Mouse (Mus musculus) cerebral cortex, adult 2 months (tissue): Measurements from ENCODE around the gene F13b.

Source experiments
- WGBS: fragments of 180-500 bp; shearing (Covaris S2); methylation state at CpG from one replicate; pipeline ENCODE4 v1.1.7; 2018; 5-methylcytosine and 5-hydroxymethylcytosine counted together

Gene F13b

DNA sequence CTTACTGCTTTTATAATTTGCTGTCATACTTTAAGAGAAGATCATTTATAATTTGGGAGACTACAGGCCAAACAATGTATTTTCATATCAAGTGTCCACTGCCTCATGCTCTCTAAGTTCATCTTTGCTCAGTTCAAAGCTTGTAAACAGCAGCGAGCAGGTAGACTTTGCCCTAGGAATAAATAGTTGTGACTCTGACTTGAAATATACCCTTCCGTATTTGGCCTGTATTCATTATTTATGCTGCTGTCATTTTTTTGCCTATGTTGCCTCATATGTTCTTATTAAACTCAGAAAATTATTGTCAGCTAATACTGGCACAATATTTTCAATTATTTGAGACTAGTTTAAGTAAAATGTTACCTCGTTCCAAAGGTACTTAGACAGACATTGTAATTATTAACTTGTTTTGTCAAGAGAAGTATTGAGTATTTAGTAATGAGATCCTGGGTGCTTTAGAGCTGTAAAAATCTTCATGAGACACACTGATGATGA is at the start of gene F13b:
Gene F13b (plus strand): TSS at position 445 of the 495 bp plus-strand sequence.
- WGBS: 88% methylated on average over 3 of the region's 3 CpGs

DNA sequence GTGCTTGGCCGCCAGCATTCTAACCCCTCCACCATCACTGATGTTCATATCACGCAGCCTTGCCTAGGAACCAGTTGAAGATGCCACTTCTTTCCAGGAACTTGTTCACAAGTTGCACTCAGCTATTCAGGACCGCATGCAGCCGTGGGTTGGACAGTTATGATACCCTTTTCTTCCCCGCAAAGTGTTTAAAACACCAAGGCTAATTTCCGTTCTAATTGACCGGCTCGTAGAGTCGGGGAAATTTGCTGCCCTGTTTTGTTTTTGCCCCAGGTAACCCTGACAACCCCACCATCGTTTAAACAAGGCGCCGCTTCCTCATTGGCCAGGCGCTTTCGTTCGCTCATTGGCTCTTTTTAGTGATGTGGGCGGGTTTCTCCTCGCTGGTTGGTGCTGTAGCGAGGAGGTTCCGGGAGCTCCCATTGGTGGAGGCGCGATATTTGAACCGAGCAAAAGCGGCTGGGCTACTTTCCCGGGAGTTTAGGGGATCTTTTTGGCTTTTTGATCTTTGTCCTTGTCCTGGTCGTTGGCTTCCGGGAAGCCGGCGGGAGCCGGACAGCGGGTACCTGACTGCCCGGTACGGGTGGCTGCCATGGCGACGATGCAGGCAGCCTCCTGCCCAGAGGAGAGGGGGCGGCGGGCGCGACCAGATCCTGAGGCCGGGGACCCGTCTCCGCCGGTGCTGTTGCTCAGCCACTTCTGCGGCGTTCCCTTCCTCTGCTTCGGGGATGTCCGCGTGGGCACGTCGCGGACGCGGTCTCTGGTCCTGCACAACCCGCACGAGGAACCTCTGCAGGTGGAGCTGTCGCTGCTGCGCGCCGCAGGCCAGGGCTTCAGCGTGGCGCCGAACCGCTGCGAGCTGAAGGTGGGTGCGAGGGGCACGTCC is 46.9 kb upstream of the F13b start, which contains the start of gene Aspm:
Gene Aspm (plus strand): TSS at position 433 of the 886 bp plus-strand sequence.
- WGBS: under 1% methylated on average over 65 of the region's 65 CpGs

DNA sequence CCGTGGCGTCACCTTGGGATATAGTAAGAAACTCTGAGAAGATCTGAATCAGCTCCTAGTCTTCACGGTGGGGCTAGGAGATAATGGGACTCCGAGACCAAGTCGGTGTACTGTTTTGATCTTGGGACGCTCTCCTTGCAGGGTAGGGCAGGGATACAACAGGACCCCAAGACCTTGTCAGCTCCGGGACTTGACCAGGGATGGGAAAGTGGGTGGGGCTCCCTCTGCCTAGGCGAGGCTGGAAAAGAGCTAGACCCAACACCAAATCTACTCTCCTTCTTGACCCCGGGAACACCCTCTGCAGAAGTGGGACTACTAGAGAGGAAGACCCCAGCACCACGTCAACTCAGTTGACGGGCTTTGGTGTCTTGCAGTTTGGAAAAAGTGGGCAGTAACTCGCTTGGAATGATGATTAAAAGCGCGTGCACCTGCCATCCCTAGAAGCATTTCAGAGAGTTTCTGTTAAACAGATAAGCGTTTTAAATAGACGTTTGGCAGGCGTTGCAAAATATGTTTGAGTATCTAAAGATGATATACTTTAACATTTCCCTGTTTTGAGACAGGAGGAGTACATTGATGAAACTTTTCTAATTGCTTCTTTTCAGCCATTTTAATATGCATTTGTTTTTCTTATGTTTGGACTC is 46.2 kb upstream of the F13b start:
- 2% methylated on average over 17 of the region's 17 CpGs for WGBS

DNA sequence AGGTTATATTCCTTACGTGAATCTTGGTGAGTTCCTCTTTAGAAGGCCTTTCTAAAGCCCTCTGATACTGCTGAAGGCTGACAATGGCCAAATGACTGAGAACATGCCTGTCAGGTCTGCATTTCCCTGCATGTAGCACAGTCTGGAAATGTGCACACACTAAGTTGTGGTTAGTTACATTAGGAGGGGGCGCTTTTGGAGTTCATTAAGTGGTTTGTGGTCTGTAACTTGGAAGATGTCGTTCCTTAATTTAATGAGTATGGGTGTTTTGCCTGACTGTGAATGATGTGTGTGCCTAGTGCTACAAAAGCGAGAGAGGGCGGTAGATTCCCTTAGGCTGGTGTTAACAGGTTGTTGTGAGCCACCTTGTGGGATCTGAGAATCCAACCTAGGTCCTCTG is 40.7 kb upstream of the F13b start:
- 77% methylated on average over 5 of the region's 5 CpGs for WGBS

DNA sequence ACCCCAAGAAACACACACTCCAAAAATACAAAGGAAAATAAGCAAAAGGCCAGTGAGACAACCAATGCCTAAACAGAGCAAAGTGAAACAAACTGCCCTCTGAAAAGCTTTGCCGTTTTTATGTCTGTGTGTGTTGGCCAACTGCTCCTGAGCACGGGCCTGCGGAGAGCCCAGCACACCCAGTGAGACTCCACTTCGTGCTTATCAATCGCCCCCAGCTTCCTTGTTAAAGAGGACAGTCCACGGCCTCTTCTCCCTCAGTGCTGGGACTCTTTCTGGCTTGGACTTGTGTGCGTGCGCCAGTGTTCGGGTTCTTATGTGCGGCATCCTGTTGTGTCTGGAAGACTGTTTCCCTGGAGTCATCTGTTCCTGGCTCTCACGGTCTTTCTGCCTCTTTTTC is 35.6 kb upstream of the F13b start:
- WGBS: 87% methylated on average over 11 of the region's 11 CpGs

DNA sequence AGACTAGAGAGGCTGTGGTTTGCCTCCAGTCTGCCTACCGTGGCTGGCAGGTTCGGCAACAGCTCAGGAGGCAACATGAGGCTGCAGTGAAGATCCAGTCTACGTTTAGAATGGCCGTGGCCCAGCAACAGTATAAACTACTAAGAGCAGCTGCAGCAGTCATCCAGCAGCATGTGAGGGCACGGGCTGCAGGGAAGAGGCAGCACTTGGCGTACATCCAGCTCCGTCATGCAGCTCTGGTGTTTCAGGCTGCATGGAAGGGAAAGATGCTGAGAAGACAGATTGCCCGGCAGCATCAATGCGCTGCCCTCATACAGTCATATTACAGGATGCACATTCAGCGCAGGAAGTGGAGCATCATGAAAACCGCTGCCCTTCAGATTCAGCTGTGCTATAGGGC is 22.6 kb upstream of the F13b start:
- WGBS: 76% methylated on average over 11 of the region's 11 CpGs

DNA sequence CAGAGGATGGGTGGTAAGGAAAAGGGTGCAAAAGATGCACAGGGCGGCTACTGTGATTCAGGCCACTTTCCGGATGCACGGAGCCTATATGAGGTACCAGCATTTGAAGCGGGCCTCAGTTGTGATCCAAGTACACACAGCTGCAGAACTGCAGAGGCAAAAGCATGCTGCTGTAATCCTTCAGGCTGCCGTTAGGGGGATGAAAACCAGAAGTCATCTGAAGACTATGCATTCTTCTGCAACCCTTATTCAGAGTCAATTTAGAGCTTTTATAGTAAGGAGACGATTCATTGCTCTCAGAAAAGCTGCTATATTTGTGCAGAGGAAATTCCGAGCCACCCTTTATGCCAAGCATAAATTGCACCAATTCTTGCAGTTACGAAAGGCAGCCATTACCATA is 21.3 kb upstream of the F13b start:
- WGBS: 60% methylated on average over 8 of the region's 8 CpGs

DNA sequence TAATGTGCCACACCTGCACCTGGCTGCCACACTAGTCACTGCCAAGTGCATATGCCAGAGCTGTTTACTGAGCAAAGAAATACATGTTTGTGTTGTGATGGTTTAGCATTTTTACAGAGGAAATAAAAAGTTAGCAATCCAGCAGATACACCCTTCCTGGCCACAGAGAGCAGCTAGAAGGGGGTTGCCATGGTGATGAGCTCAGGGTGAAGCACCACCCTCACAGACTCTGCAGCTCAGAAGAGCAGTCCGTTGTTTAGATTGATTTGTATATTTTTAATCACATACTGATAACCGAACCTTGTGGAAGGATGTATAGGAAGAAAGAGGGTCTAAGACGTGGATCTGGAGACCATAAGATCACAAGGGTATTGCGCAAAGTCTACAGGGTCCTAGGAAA is 20.4 kb upstream of the F13b start:
- 53% methylated on average over 4 of the region's 4 CpGs for WGBS

DNA sequence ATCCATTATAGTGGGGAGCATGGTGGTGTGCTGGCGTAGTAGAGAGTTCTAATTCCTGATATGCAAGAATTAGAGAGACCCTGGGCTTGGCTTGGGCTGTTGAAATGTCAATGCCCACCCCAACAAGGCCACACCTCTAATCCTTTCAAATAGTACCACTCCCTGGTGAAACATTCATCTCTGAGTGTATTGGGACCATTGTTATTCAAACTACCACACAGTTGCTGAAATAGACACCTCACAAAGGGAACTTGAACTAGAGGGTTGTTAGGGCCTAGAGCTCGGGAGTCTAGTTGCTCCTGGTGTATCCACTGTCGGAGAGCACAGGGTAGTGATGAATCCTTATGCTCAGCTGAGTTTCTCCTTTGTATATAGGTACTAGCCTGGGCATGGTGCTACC is 6.9 kb upstream of the F13b start:
- 90% methylated on average over 3 of the region's 3 CpGs for WGBS

DNA sequence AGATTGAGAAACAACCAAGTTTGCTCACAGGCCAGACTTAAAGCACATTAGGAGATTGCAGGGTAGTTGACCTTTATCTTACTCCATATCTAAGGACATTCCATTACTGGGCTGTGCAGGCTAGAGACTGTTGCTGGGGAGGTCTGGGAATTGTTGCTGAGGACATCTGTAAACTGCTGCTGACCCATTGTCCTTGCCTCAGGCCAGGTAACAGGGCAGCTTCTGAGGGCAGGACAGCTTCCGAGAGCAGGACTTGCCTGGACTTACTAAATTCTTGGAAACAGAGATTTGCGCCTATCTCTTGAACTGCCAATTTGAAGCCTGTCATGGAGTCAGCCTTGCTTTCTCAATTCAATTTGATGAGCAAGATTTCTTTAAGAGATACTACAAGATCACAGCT is 6.1 kb upstream of the F13b start:
- 98% methylated on average over 2 of the region's 2 CpGs for WGBS

DNA sequence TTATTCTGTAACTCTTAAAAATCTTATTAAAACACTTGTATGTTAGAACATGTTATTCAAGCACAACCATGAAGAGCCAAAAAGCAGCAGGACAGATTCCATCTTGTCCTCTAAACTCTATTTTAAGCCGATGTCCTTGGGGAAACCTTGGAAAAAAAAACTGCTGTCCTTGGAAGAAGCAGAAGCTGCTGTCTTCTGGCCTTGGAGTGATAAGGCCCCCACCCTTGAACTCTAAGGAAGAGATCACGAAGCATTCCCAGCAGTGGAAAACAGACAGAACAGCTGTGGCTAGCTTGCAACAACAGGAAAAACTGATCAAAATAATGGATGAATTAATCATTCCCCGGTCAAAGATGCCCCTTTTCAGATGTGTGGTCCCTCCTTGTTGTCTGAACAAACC is 5.3 kb upstream of the F13b start:
- 90% methylated on average over 3 of the region's 3 CpGs for WGBS

DNA sequence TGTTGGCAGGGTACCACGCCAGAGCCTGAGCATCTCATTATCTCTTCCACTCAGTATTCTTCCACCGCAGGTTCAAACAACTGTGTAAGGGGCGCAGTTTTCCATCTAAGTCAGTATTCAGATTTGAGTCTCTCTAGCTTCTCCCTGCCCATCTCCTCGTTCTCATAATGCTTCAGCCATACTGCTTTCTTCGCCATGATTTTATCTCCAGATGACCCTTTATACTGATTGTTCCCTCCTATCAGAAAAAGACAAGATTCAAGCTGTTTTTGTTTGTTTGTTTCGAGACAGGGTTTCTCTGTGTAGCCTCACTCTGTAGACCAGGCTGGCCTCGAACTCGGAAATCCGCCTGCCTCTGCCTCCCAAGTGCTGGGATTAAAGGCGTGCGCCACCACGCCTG is 13.1 kb downstream of the F13b start:
- 94% methylated on average over 12 of the region's 12 CpGs for WGBS

DNA sequence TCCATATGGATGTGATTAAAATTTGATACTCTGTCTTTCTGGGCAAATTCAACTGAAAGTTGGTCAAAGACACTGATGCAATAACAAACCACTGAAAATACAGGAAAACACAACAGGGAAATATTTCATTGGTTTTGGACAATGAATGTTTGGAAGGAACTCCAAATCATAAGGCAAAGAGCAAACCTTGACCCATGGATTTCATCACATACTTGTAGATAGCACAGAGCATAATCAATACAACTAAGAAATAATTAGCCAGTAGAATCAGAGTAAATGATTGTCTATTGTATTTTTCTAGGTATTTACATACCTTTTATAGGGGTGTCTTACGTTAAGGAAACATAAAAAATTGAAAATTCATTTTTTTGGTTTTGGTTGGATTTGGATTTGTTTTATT is 47.0 kb downstream of the F13b start:
- WGBS: 88% methylated on average over 1 of the region's 1 CpGs

DNA sequence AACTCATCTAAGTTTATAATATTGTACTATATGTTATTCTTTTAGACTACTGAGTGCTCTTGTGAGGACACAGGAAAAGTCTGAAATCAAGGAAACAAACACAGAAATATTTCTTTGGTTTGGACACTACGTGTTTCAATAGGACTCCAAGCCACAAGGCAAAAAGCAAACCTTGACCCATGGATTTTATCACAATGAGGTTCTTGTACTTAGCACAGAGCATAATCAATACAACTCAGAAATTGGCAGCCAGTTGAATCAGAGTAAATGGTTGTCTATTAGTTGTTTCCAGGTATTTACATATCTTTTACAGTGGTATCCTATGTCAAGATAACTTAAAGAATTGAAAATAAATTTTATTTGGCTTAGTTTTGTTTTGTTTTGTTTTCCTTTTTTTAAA is 49.8 kb downstream of the F13b start:
- WGBS: 80% methylated on average over 1 of the region's 1 CpGs

DNA sequence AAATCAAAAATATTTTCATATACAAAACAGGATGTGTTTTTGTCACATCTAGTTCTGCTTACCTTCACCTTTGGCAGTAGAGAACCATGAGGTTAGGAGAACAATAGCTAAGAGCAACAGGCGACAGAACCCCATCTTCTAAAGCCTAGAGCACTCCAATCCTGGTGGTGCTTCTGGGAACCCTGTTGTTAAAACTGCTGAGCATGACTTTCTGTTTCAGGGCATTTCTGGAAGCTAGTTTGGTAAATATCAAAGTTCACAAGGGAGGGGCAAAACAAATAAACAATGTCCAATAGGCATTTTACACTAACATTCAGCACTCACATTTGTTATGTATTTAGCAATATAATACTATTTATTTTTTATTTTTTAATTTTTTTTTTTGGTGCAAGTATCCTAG is 58.5 kb downstream of the F13b start, which contains the start of gene Cfhr1:
Gene Cfhr1 (minus strand): TSS at position 249 of the 400 bp plus-strand sequence.
- WGBS: 74% methylated on average over 1 of the region's 1 CpGs
